Comparison of ENCODE assay signal across 8 mouse cellular contexts in the genomic region with DNA sequence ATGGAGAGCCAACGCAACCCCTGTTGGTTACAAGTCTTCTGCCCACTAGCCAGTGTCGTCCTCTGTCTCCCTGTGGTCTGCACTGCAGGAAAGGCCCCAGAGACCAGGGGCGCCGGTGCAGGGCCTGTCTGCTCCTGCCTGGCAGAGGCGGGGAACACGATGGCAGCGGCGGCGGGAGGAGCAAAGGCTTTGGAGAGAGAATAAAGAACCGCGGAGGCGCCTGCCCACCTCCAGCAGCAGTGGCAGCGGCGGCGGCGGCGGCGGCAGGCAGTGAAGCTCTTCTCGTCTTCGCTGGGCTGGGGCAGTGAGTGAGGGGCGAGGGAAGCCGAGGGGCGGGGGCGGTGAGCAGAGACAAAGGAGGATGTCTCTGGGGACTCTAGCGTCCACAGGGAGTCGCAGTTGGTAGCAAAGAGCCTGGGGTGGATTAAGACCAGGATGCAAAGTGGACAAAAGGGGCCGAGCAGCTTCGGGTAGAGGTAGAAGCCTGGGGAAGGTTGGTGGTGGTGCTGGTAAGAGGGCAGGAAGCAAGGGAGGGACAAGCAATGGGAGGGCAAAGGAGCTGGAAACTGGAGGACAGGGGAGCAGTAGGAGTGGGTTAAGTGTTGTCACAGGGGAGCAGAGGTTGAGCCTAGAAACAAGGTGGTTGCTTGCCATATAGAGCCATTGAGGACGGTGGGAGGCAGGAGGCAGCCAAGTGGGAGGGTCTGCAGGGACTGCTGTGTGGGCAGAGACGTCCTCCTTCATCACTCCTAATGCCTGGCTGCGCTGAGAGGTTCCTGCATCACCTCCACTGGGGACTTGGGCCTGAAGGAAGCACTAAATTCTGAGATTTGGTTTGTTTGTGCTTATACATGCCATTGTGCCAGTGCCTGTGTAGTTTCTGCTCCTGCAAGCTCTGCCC. TPM values are rescaled to one million over a fixed set of nuclear protein-coding genes. Genes with fewer than 3 reads are reported as not detected.
A peak's percentile ranks its signal among the peaks of the same experiment; 100 is the strongest.
DNase-seq lines count a peak whose midpoint lies in the region; ATAC-seq lines count a peak whose summit lies in the region.

No protein-coding gene starts in this region.

- no peaks in the 10 kb centered on the region for H3K9me3 ChIP-seq in kidney, embryonic 15.5 days (replicated peaks)
- H3K9me3 ChIP-seq in embryonic facial prominence, embryonic 10.5 days = no peaks in the 10 kb centered on the region
- H3K9me3 ChIP-seq in heart, embryonic 16.5 days (replicated peaks; ENCODE audit: control insufficient read depth, low read length) = no peaks in the 10 kb centered on the region
- H3K9me3 ChIP-seq in limb, embryonic 13.5 days = no peaks in the 10 kb centered on the region
- no peaks in the 10 kb centered on the region for H3K9me3 ChIP-seq in neural tube, embryonic 12.5 days

- H3K4me2 ChIP-seq in kidney, embryonic 15.5 days = peak overlapping the region; percentile 53
- H3K4me2 ChIP-seq in heart, embryonic 16.5 days (ENCODE audit: low read depth, low read length) = peak overlapping the region; percentile 56
- H3K4me2 ChIP-seq in limb, embryonic 13.5 days (replicated peaks) = peak overlapping the region; percentile 59
- peak overlapping the region; percentile 70 for H3K4me2 ChIP-seq in neural tube, embryonic 12.5 days (replicated peaks)

- H3K4me1 ChIP-seq in kidney, embryonic 15.5 days = peaks cover 68% of the 10 kb centered on the region
- peaks cover 73% of the 10 kb centered on the region for H3K4me1 ChIP-seq in embryonic facial prominence, embryonic 10.5 days
- peaks cover 39% of the 10 kb centered on the region for H3K4me1 ChIP-seq in heart, embryonic 16.5 days (ENCODE audit: control insufficient read depth, insufficient read depth, low read length)
- peaks cover 54% of the 10 kb centered on the region for H3K4me1 ChIP-seq in limb, embryonic 13.5 days
- peaks cover 98% of the 10 kb centered on the region for H3K4me1 ChIP-seq in neural tube, embryonic 12.5 days

- peaks cover 63% of the 10 kb centered on the region for H3K36me3 ChIP-seq in kidney, embryonic 15.5 days
- peaks cover 68% of the 10 kb centered on the region for H3K36me3 ChIP-seq in embryonic facial prominence, embryonic 10.5 days (replicated peaks)
- H3K36me3 ChIP-seq in heart, embryonic 16.5 days (ENCODE audit: control insufficient read depth, insufficient read depth) = peaks cover 3% of the 10 kb centered on the region; the same call in 1 of the 2 replicates
- H3K36me3 ChIP-seq in limb, embryonic 13.5 days = peaks cover 68% of the 10 kb centered on the region
- H3K36me3 ChIP-seq in neural tube, embryonic 12.5 days = peaks cover 47% of the 10 kb centered on the region

- no peaks in the 10 kb centered on the region for H3K27me3 ChIP-seq in kidney, embryonic 15.5 days
- no peaks in the 10 kb centered on the region for H3K27me3 ChIP-seq in embryonic facial prominence, embryonic 10.5 days (replicated peaks; ENCODE audit: low read depth, poor library complexity, severe bottlenecking)
- H3K27me3 ChIP-seq in heart, embryonic 16.5 days (ENCODE audit: control insufficient read depth, insufficient read depth, low read length) = no peaks in the 10 kb centered on the region
- H3K27me3 ChIP-seq in limb, embryonic 13.5 days = no peaks in the 10 kb centered on the region
- H3K27me3 ChIP-seq in neural tube, embryonic 12.5 days (replicated peaks) = no peaks in the 10 kb centered on the region

- ATAC-seq in kidney, embryonic 15.5 days (replicated peaks; ENCODE audit: low FRiP score) = 0 out of 2 replicates have a peak, but pooled peaks have one; percentile 15
- ATAC-seq in heart, embryonic 16.5 days (replicated peaks; ENCODE audit: extremely low read depth, insufficient read depth, low FRiP score) = no peak
- ATAC-seq in limb, embryonic 13.5 days (ENCODE audit: low FRiP score, low read depth) = no peak
- peak; percentile 39 for ATAC-seq in neural tube, embryonic 12.5 days (ENCODE audit: low FRiP score, low read depth)

- peak overlapping the region; percentile 59 for H3K27ac ChIP-seq in kidney, embryonic 15.5 days
- peak overlapping the region; percentile 86 for H3K27ac ChIP-seq in embryonic facial prominence, embryonic 10.5 days (replicated peaks)
- no peak overlapping the region for H3K27ac ChIP-seq in heart, embryonic 16.5 days (ENCODE audit: low read length)
- peak overlapping the region; percentile 61 for H3K27ac ChIP-seq in limb, embryonic 13.5 days
- H3K27ac ChIP-seq in neural tube, embryonic 12.5 days = peak overlapping the region; percentile 92

- no peak for DNase-seq in kidney, postnatal 14 days
- peak; percentile 72 for DNase-seq in embryonic facial prominence, embryonic 10.5 days (ENCODE audit: low spot score)
- no peak for DNase-seq in urinary bladder, postnatal 14 days (ENCODE audit: low spot score)
- no peak for DNase-seq in ovary, adult 18-20 months (ENCODE audit: low spot score)

- peak overlapping the region; percentile 31; the same call in 1 of the 2 replicates for H3K9ac ChIP-seq in kidney, embryonic 15.5 days
- H3K9ac ChIP-seq in heart, embryonic 16.5 days (ENCODE audit: low read length) = peak overlapping the region; percentile 54
- peak overlapping the region; percentile 61 for H3K9ac ChIP-seq in limb, embryonic 13.5 days
- H3K9ac ChIP-seq in neural tube, embryonic 12.5 days = peak overlapping the region; percentile 65

- 12% methylated on average over 31 of the region's 31 CpGs for WGBS in kidney, embryonic 15.5 days
- WGBS in embryonic facial prominence, embryonic 10.5 days = 6% methylated on average over 31 of the region's 31 CpGs
- WGBS in heart, embryonic 16.5 days = 20% methylated on average over 31 of the region's 31 CpGs
- 11% methylated on average over 31 of the region's 31 CpGs for WGBS in limb, embryonic 13.5 days
- 6% methylated on average over 31 of the region's 31 CpGs for WGBS in neural tube, embryonic 12.5 days

- peak overlapping the region; percentile 34 for H3K4me3 ChIP-seq in kidney, embryonic 15.5 days (replicated peaks)
- peak overlapping the region; percentile 56 for H3K4me3 ChIP-seq in embryonic facial prominence, embryonic 10.5 days
- peak overlapping the region; percentile 31 for H3K4me3 ChIP-seq in heart, embryonic 16.5 days (ENCODE audit: low read length)
- H3K4me3 ChIP-seq in limb, embryonic 13.5 days = peak overlapping the region; percentile 29
- peak overlapping the region; percentile 39 for H3K4me3 ChIP-seq in neural tube, embryonic 12.5 days

RNA-seq across cellular contexts. Expression of a gene that starts 11.1 kb away (rescaled TPM):
- 83.9 and 96.4 TPM in 2 replicates for polyA plus RNA-seq in kidney, embryonic 15.5 days (2015; fragmentation: Nextera tagmentation; extraction: Ambion mirVana)
- polyA plus RNA-seq in embryonic facial prominence, embryonic 10.5 days (2016; fragmentation: Nextera tagmentation; extraction: Ambion mirVana) = 59.0 and 61.7 TPM in 2 replicates
- 34.4 and 48.5 TPM in 2 replicates for polyA plus RNA-seq in heart, embryonic 16.5 days (2015; fragmentation: Nextera tagmentation; extraction: Ambion mirVana)
- 69.5 and 73.9 TPM in 2 replicates for polyA plus RNA-seq in limb, embryonic 13.5 days (2015; fragmentation: Nextera tagmentation; extraction: Ambion mirVana)
- 149 and 165 TPM in 2 replicates for polyA plus RNA-seq in neural tube, embryonic 12.5 days (2016; fragmentation: Nextera tagmentation; extraction: Ambion mirVana)

RNA-seq across cellular contexts. Expression of a gene that starts 14.4 kb away (rescaled TPM):
- polyA plus RNA-seq in kidney, embryonic 15.5 days (2015; fragmentation: Nextera tagmentation; extraction: Ambion mirVana) = 2.4 and 2.5 TPM in 2 replicates
- 0.34 and 0.47 TPM in 2 replicates for polyA plus RNA-seq in embryonic facial prominence, embryonic 10.5 days (2016; fragmentation: Nextera tagmentation; extraction: Ambion mirVana)
- 5.0 and 9.1 TPM in 2 replicates for polyA plus RNA-seq in heart, embryonic 16.5 days (2015; fragmentation: Nextera tagmentation; extraction: Ambion mirVana)
- polyA plus RNA-seq in limb, embryonic 13.5 days (2015; fragmentation: Nextera tagmentation; extraction: Ambion mirVana) = 1.5 and 2.4 TPM in 2 replicates
- polyA plus RNA-seq in neural tube, embryonic 12.5 days (2016; fragmentation: Nextera tagmentation; extraction: Ambion mirVana) = 0.89 and 1.6 TPM in 2 replicates

RNA-seq across cellular contexts. Expression of a gene that starts 16.9 kb away (rescaled TPM):
- 7.6 and 7.8 TPM in 2 replicates for polyA plus RNA-seq in kidney, embryonic 15.5 days (2015; fragmentation: Nextera tagmentation; extraction: Ambion mirVana)
- polyA plus RNA-seq in embryonic facial prominence, embryonic 10.5 days (2016; fragmentation: Nextera tagmentation; extraction: Ambion mirVana) = 2.2 and 2.7 TPM in 2 replicates
- polyA plus RNA-seq in heart, embryonic 16.5 days (2015; fragmentation: Nextera tagmentation; extraction: Ambion mirVana) = 4.2 and 5.6 TPM in 2 replicates
- 2.0 and 2.3 TPM in 2 replicates for polyA plus RNA-seq in limb, embryonic 13.5 days (2015; fragmentation: Nextera tagmentation; extraction: Ambion mirVana)
- polyA plus RNA-seq in neural tube, embryonic 12.5 days (2016; fragmentation: Nextera tagmentation; extraction: Ambion mirVana) = 6.8 and 7.0 TPM in 2 replicates

RNA-seq across cellular contexts. Expression of a gene that starts 29.5 kb away (rescaled TPM):
- 0.84 and 1.0 TPM in 2 replicates for polyA plus RNA-seq in kidney, embryonic 15.5 days (2015; fragmentation: Nextera tagmentation; extraction: Ambion mirVana)
- polyA plus RNA-seq in embryonic facial prominence, embryonic 10.5 days (2016; fragmentation: Nextera tagmentation; extraction: Ambion mirVana) = 0.60 and 0.65 TPM in 2 replicates
- polyA plus RNA-seq in heart, embryonic 16.5 days (2015; fragmentation: Nextera tagmentation; extraction: Ambion mirVana) = 16.3 and 16.8 TPM in 2 replicates
- 0.59 and 0.66 TPM in 2 replicates for polyA plus RNA-seq in limb, embryonic 13.5 days (2015; fragmentation: Nextera tagmentation; extraction: Ambion mirVana)
- polyA plus RNA-seq in neural tube, embryonic 12.5 days (2016; fragmentation: Nextera tagmentation; extraction: Ambion mirVana) = 1.7 and 2.0 TPM in 2 replicates

RNA-seq across cellular contexts. Expression of a gene that starts 48.5 kb away (rescaled TPM):
- polyA plus RNA-seq in kidney, embryonic 15.5 days (2015; fragmentation: Nextera tagmentation; extraction: Ambion mirVana) = 19.1 and 21.4 TPM in 2 replicates
- 22.5 and 23.9 TPM in 2 replicates for polyA plus RNA-seq in embryonic facial prominence, embryonic 10.5 days (2016; fragmentation: Nextera tagmentation; extraction: Ambion mirVana)
- 13.8 and 17.5 TPM in 2 replicates for polyA plus RNA-seq in heart, embryonic 16.5 days (2015; fragmentation: Nextera tagmentation; extraction: Ambion mirVana)
- 24.6 and 24.9 TPM in 2 replicates for polyA plus RNA-seq in limb, embryonic 13.5 days (2015; fragmentation: Nextera tagmentation; extraction: Ambion mirVana)
- polyA plus RNA-seq in neural tube, embryonic 12.5 days (2016; fragmentation: Nextera tagmentation; extraction: Ambion mirVana) = 27.3 and 29.0 TPM in 2 replicates

Comparison
In these comparisons a context has a peak if more than half of its experiments do, and no peak if none do; other contexts are left out.
1. ATAC-seq: peak in kidney, embryonic 15.5 days (single experiment) and neural tube, embryonic 12.5 days (single experiment); none in heart, embryonic 16.5 days (single experiment) and limb, embryonic 13.5 days (single experiment).
2. Peak in every context shown above with its lines, with median percentiles within 50 percentile points of each other: H3K4me2 ChIP-seq, H3K4me3 ChIP-seq and H3K9ac ChIP-seq.